Mouse (Mus musculus): ENCODE results near the gene Ccl11. TPM values are rescaled to one million over a fixed set of nuclear protein-coding genes. Genes with fewer than 3 reads are reported as not detected.

The Ccl11 gene
- total and polyA plus RNA-seq, 2 experiments from 2014 or later = 0.16 to 0.31 TPM

DNA sequence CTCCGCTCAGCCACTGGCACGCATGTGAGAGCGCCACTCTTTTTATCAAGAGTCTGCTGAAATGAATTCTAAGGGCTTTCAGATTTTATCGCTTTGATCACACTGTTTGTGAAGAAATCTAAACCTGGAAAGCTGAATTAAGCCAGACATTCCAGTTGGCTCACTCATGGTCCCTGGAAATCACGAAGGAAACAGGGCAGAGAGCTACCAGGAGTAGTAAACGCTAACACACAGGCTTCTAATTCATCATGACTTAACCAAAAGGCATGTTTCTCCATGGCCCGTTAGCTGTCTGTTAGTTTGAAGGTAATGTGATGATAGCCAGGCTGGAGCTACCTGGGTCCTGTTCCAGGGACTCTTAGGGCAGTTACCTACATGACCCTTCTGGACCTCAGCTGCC is 23.2 kb upstream of the Ccl11 start:
- ATAC-seq (no peak), DNase-seq (ENCODE audit: low spot score) (no peak)
- 91% methylated on average over 7 of the region's 7 CpGs for WGBS
- Histone ChIP-seq H3K27ac (no peak overlapping the region), H3K36me3 (ENCODE audit: insufficient read depth, low read length) (no peaks in the 10 kb centered on the region), H3K27me3 (ENCODE audit: insufficient read depth, low read length) (no peaks in the 10 kb centered on the region), H3K4me1 (ENCODE audit: insufficient read depth, low read length) (peaks cover 9% of the 10 kb centered on the region; the same call in 1 of the 2 replicates), H3K9ac (replicated peaks; ENCODE audit: low read length) (no peak overlapping the region), H3K9me3 (ENCODE audit: low read length) (no peaks in the 10 kb centered on the region), H3K4me2 (ENCODE audit: low read depth, low read length) (no peak overlapping the region), H3K4me3 (ENCODE audit: low read length) (no peak overlapping the region)
- no peak for TF ChIP-seq CTCF (IDR thresholded peaks at IDR 0.05; ENCODE audit: low read depth)

GRCm38 (mm10) chr11:82035356-82035755 is 22.3 kb upstream of the Ccl11 start, which contains the start of gene Ccl2:
TSS of gene Ccl2 (plus strand) at chr11:82035571.
- ATAC-seq (peak; percentile 88), DNase-seq (ENCODE audit: low spot score) (peak; percentile 81)
- Histone ChIP-seq H3K9ac (replicated peaks; ENCODE audit: low read length) (no peak within 1 kb of the TSS), H3K27ac (no peak within 1 kb of the TSS), H3K36me3 (ENCODE audit: insufficient read depth, low read length) (no peaks in the 10 kb centered on the region), H3K9me3 (ENCODE audit: low read length) (no peaks in the 10 kb centered on the region), H3K27me3 (ENCODE audit: insufficient read depth, low read length) (no peaks in the 10 kb centered on the region), H3K4me1 (ENCODE audit: insufficient read depth, low read length) (peaks cover 9% of the 10 kb centered on the region; the same call in 1 of the 2 replicates), H3K4me3 (ENCODE audit: low read length) (no peak within 1 kb of the TSS), H3K4me2 (ENCODE audit: low read depth, low read length) (no peak within 1 kb of the TSS)
- 21% methylated on average over 5 of the region's 5 CpGs for WGBS
- no peak for TF ChIP-seq CTCF (IDR thresholded peaks at IDR 0.05; ENCODE audit: low read depth)

DNA sequence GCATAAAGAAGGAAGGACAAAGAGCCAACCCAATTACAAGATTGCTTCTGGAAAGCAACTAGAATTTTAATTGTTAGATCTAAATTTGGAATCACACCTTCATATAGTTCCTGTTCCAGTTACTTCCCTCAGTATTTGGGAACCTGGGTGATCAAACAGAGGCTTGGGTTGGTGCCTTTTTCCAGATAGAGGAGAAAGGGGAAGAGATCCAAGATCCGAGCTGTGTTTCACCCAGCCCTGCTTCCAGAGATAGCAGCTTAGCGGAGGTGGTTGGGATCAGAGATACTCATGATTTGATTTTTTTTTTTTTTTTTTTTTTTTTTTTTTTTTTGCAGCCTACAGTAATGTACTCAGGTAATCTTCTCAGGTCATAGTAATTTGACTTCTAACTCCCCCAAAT is 21.8 kb upstream of the Ccl11 start:
- 87% methylated on average over 2 of the region's 2 CpGs for WGBS

DNA sequence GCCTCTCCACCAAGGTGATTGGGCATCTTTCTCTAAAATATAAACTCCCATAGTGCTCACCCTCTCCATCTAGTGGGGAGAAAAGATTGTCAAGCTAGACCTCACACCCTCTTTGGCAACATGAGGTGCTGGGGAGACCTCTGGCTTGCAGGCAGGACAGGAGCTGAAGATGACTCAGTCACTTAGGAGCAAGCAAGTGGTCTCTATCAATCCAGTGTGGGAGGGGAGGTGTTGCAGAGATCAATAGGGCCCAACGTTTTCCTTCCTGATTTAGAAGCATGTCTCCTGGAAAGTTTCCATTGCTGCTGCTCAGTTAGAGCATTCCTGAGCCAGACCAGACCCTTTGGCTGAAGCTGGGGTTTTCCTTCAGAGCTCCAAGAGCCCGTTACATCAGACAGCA is 19.1 kb upstream of the Ccl11 start, which contains the start of gene Gm17268:
Gene Gm17268 (minus strand): TSS at position 28 of the 400 bp plus-strand sequence.
- Histone ChIP-seq H3K9ac (replicated peaks; ENCODE audit: low read length) (no peak within 1 kb of the TSS), H3K4me3 (ENCODE audit: low read length) (no peak within 1 kb of the TSS), H3K9me3 (ENCODE audit: low read length) (no peaks in the 10 kb centered on the region), H3K4me1 (ENCODE audit: insufficient read depth, low read length) (0 out of 2 replicates have a peak, but pooled peaks cover 5% of the 10 kb centered on the region), H3K36me3 (ENCODE audit: insufficient read depth, low read length) (no peaks in the 10 kb centered on the region), H3K27ac (no peak within 1 kb of the TSS), H3K4me2 (ENCODE audit: low read depth, low read length) (no peak within 1 kb of the TSS), H3K27me3 (ENCODE audit: insufficient read depth, low read length) (no peaks in the 10 kb centered on the region)
- no peak for ATAC-seq
- no peak for DNase-seq (ENCODE audit: low spot score)
- TF ChIP-seq CTCF (IDR thresholded peaks at IDR 0.05; ENCODE audit: low read depth) = peak; percentile 25; the same call in 1 of the 2 replicates
- WGBS = 49% methylated on average over 2 of the region's 2 CpGs

More for the DNA sequence above, 21.8 kb upstream of the Ccl11 start:
- H3K27ac ChIP-seq = no peak overlapping the region
- H3K9ac ChIP-seq (replicated peaks; ENCODE audit: low read length) = no peak overlapping the region
- no peak for TF ChIP-seq CTCF (IDR thresholded peaks at IDR 0.05; ENCODE audit: low read depth)
- H3K27me3 ChIP-seq (ENCODE audit: insufficient read depth, low read length) = no peaks in the 10 kb centered on the region
- DNase-seq (ENCODE audit: low spot score) (no peak), ATAC-seq (no peak)
- H3K4me1 ChIP-seq (ENCODE audit: insufficient read depth, low read length) = peaks cover 9% of the 10 kb centered on the region; the same call in 1 of the 2 replicates
- H3K9me3 ChIP-seq (ENCODE audit: low read length) = no peaks in the 10 kb centered on the region
- H3K4me3 ChIP-seq (ENCODE audit: low read length) = no peak overlapping the region
- no peaks in the 10 kb centered on the region for H3K36me3 ChIP-seq (ENCODE audit: insufficient read depth, low read length)
- no peak overlapping the region for H3K4me2 ChIP-seq (ENCODE audit: low read depth, low read length)

- 0 out of 2 replicates have a peak, but pooled peaks cover 5% of the 10 kb centered on the region for H3K4me1 ChIP-seq (ENCODE audit: insufficient read depth, low read length)
- WGBS = 68% methylated on average over 3 of the region's 3 CpGs
- H3K36me3 ChIP-seq (ENCODE audit: insufficient read depth, low read length) = no peaks in the 10 kb centered on the region
- no peak overlapping the region for H3K4me3 ChIP-seq (ENCODE audit: low read length)
- ATAC-seq (no peak), DNase-seq (ENCODE audit: low spot score) (no peak)
- no peaks in the 10 kb centered on the region for H3K9me3 ChIP-seq (ENCODE audit: low read length)
- no peak overlapping the region for H3K27ac ChIP-seq
- no peaks in the 10 kb centered on the region for H3K27me3 ChIP-seq (ENCODE audit: insufficient read depth, low read length)
- no peak overlapping the region for H3K9ac ChIP-seq (replicated peaks; ENCODE audit: low read length)
- no peak overlapping the region for H3K4me2 ChIP-seq (ENCODE audit: low read depth, low read length)
- TF ChIP-seq CTCF (IDR thresholded peaks at IDR 0.05; ENCODE audit: low read depth) = no peak
Observed at GRCm38 (mm10) chr11:82039132-82039660, 18.4 kb upstream of the Ccl11 start.

GRCm38 (mm10) chr11:82041671-82042080 is 15.9 kb upstream of the Ccl11 start:
- no peak for ATAC-seq
- WGBS = 73% methylated on average over 4 of the region's 4 CpGs
- Histone ChIP-seq H3K27ac (no peak overlapping the region), H3K9me3 (ENCODE audit: low read length) (no peaks in the 10 kb centered on the region), H3K4me1 (ENCODE audit: insufficient read depth, low read length) (no peaks in the 10 kb centered on the region), H3K9ac (replicated peaks; ENCODE audit: low read length) (no peak overlapping the region), H3K36me3 (ENCODE audit: insufficient read depth, low read length) (no peaks in the 10 kb centered on the region), H3K4me2 (ENCODE audit: low read depth, low read length) (no peak overlapping the region), H3K27me3 (ENCODE audit: insufficient read depth, low read length) (no peaks in the 10 kb centered on the region), H3K4me3 (ENCODE audit: low read length) (no peak overlapping the region)
- DNase-seq (ENCODE audit: low spot score) = no peak
- no peak for TF ChIP-seq CTCF (IDR thresholded peaks at IDR 0.05; ENCODE audit: low read depth)

GRCm38 (mm10) chr11:82045471-82045870 is 12.2 kb upstream of the Ccl11 start, which contains the start of gene Ccl7:
TSS of gene Ccl7 (plus strand) at chr11:82045712.
- H3K4me2 ChIP-seq (ENCODE audit: low read depth, low read length) = no peak within 1 kb of the TSS
- no peaks in the 10 kb centered on the region for H3K36me3 ChIP-seq (ENCODE audit: insufficient read depth, low read length)
- H3K27ac ChIP-seq = no peak within 1 kb of the TSS
- no peak for TF ChIP-seq CTCF (IDR thresholded peaks at IDR 0.05; ENCODE audit: low read depth)
- no peak within 1 kb of the TSS for H3K4me3 ChIP-seq (ENCODE audit: low read length)
- ATAC-seq (no peak), DNase-seq (ENCODE audit: low spot score) (peak; percentile 36)
- H3K9ac ChIP-seq (replicated peaks; ENCODE audit: low read length) = no peak within 1 kb of the TSS
- H3K27me3 ChIP-seq (ENCODE audit: insufficient read depth, low read length) = no peaks in the 10 kb centered on the region
- H3K4me1 ChIP-seq (ENCODE audit: insufficient read depth, low read length) = no peaks in the 10 kb centered on the region
- WGBS = 58% methylated on average over 3 of the region's 3 CpGs
- H3K9me3 ChIP-seq (ENCODE audit: low read length) = no peaks in the 10 kb centered on the region

Data from hindbrain, postnatal 0 days (tissue).